Mouse (Mus musculus): ENCODE measurements around the gene Pnliprp2.

Pnliprp2 gene

DNA sequence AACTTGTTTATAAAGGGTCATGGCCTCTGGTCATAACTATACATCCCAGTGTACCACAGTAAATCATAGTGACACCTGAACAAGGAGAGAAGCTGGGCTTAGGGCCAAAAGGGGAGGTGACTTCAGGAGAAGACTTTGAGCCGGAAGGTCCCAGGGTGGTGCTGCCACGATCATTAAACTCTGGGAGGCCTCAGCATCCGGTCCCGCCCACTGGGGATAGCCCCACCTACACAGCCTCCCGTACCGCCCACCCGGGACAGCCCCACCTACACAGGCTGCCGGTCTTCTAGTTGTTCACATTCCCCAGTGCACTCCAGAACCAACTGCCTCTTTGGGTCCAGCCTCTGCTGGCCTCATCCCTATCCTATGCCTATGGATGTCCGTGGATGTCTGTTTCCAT, at the start of gene Pnliprp2:
TSS of gene Pnliprp2 (plus strand) at position 297 of the 400 bp plus-strand sequence.
- DNase-seq (ENCODE audit: low spot score), result no peak

- DNase-seq (ENCODE audit: low spot score), result no peak
Observed at GRCm38 (mm10) chr19:58717925-58718324, 41.6 kb upstream of the Pnliprp2 start.

DNA sequence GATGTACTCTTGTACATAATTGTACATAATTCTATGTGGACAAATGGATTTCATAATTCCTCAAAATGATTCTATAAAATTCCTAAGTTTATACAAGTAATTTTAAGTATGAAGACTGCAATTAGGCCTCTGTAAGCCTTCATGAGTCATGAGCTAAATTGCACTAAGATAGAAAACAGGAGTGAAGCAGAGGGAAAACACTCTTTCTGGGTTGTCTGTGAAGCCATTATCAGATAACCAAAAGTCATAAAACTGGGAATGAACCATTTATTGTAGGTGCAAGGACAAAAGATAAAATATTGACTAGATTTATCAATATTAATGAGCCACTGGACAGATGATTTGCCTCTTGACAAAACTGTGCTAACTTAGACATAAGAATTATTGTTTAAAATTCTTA, 39.1 kb upstream of the Pnliprp2 start:
- no peak for DNase-seq (ENCODE audit: low spot score)

GRCm38 (mm10) chr19:58726551-58726950, 33.0 kb upstream of the Pnliprp2 start:
- no peak for DNase-seq (ENCODE audit: low spot score)

DNA sequence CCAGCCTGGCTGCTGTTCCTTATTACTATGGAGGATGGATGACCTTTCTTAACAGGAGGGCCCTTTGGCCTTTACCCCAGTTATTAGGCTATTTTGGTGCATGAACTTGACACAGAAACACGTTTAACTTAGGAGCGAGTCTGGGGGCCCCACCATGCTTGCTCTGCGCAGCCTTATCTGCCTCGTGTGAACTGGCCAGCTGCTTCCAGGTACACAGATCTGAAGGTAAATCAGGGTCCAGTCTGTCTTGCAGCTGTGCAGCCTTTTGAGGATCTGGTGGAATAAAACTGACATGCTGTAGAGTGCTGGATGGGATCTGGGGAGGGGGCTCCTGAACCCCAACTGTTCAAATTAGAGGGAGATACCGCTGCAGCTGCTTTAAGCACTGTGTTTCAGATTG, 31.8 kb upstream of the Pnliprp2 start:
- DNase-seq (ENCODE audit: low spot score), result no peak

GRCm38 (mm10) chr19:58728445-58729031, 31.0 kb upstream of the Pnliprp2 start, which contains the start of gene Pnliprp1:
TSS of gene Pnliprp1 (plus strand) at chr19:58728887.
- peak; percentile 12 for DNase-seq (ENCODE audit: low spot score)

DNA sequence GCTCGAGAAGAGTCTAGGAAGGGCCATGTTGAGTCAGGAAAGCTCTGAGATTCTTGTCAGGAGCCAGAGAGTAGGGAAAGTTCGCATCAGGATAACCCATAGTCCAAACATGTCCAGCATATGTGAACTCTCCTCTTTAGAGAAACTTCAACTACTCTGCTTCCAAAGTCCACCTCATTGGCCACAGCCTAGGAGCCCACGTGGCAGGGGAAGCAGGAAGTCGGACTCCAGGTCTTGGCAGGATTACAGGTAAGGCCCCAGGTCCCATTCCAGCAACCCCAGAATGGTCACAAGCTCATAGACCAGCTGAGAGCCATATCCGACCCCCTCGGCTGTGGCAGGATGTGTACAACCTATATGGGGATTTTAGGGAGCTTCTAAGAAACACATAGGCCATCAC, 26.3 kb upstream of the Pnliprp2 start:
- DNase-seq (ENCODE audit: low spot score), result no peak

DNA sequence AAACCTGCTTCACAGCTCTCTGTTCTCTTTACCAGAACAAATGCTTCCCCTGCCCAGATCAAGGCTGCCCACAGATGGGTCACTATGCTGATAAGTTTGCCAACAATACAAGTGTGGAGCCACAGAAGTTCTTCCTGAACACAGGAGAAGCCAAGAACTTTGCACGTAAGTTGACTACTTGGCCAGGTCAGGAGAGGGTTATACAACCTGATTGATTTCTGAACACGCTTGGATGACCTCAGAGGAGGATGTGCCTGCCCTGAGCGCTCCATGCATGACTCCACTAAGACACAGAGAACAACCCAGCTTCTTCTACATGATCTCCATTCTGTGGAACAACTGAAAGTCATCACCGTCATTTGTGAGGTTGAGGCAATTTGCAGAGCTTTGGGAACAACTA, 21.4 kb upstream of the Pnliprp2 start:
- no peak for DNase-seq (ENCODE audit: low spot score)

GRCm38 (mm10) chr19:58741036-58741435, 18.5 kb upstream of the Pnliprp2 start:
- DNase-seq (ENCODE audit: low spot score), result no peak

GRCm38 (mm10) chr19:58742711-58743110, 16.8 kb upstream of the Pnliprp2 start:
- DNase-seq (ENCODE audit: low spot score), result no peak

- no peak for DNase-seq (ENCODE audit: low spot score)
Observed at GRCm38 (mm10) chr19:58743736-58744135, 15.8 kb upstream of the Pnliprp2 start.

GRCm38 (mm10) chr19:58747498-58748000, 12.0 kb upstream of the Pnliprp2 start:
- DNase-seq (ENCODE audit: low spot score), result no peak

DNA sequence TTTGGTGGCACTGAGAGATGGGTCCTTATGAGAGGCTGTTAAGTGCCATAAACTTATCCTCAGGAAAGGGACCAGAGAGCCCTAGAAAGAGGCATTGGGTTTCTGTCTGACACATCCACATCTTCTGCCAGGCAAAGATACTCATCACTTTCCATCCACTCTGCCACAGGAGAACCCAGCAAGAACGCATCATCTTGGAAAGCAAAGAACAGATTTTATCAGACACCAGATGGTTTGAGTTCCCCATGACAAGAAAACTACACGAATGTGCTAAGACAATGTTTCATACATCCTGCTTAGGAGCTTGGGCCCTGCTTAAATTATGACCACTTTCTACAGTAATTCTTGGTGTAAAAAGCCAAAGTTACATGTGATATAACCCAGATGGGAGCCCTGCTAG, 8.7 kb upstream of the Pnliprp2 start:
- DNase-seq (ENCODE audit: low spot score), result no peak

DNA sequence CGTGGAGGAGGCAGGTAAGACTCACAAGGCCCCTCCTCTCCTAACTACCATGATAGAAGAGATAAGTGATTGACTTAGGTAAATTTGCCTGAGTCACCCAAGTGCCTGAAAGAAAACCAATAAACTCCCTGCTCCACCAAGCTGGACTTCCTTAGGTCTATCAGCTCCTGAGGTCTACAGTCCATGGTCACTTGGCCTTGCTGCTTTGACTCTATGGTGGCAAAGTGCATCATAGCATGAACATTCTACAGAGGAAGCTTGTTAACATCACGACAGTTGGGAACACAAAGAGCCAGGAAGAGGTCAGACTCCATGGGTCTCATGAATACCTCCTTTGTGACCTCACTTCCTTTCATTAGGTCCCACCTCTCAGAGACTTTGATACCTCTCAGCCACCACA, 8.0 kb upstream of the Pnliprp2 start:
- no peak for DNase-seq (ENCODE audit: low spot score)

- DNase-seq (ENCODE audit: low spot score), result no peak
Observed at GRCm38 (mm10) chr19:58758871-58759270, 648 bp upstream of the Pnliprp2 start.

DNA sequence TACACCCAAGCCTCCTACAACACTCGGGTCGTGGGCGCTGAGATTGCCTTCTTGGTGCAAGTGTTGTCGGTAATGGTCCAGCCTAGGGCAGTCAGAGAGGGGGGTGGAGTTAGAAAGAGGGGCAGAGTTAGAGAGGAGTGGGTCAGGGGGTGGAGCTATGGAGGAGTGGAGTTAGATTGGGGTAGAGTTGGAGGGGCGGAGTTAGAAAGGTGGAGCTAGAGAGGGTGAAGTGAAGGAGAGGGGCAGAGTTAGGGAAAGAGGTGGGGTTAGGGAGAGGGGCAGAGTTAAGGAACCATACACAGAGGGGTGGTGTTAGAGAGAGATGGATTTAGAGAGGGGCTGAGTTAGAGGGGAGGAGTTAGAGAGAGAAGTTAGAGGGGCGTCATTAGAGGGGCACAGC, 2.8 kb downstream of the Pnliprp2 start:
- no peak for DNase-seq (ENCODE audit: low spot score)

DNA sequence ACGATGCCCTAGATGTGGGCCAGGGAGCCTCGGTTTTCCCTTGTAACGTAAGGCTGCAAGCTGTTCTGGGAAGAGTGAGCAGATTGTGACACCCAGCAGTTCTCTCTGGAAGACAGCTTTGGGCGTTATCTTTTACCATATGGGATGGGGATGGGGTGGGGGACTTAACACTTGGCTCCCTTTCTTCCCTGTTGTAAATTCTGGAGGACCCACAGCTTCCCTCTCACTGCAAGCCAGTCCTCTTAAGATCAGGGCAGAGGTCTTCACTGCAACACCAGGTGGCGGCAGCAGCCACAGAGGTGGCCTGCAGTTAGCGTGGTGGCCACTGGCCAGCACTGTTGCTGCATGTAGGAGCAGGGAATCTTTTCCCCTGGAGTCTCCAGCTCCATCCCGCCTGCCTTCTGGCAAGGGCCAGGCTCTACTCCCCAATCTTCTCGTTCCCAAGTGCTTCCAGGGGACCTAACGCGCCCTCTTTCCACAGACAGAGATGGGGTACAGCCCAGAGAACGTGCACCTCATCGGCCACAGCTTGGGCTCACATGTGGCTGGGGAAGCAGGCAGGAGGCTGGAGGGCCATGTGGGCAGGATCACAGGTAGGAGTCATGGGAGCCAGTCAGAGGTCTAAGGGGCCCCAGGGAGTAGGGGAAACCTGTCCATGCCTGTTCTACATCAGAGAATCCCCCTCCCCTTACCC, 3.5 kb downstream of the Pnliprp2 start:
- DNase-seq (ENCODE audit: low spot score), result peak; percentile 75

- DNase-seq (ENCODE audit: low spot score), result no peak
Observed at GRCm38 (mm10) chr19:58767329-58767728, 7.8 kb downstream of the Pnliprp2 start.

- no peak for DNase-seq (ENCODE audit: low spot score)
Observed at GRCm38 (mm10) chr19:58776461-58776860, 16.9 kb downstream of the Pnliprp2 start.

DNA sequence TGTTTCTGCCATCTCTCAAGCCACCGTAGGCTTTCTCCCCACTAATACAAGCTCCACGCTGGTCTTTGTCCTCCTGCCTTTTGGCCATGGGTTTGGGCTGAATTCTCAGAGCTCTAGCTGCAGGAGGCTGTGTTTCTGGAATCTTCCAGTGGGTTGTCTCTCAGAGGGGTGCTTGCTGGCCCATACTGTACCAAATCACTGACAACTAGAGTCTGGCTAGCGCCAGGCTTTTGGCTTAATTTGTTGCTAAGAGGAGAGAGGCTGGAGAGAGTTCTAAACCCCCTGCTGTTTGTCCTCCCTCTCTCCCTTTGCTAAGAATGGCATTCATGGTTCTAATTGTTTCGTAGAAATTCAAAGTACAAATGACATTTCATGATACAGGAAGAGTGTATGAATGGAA, 22.0 kb downstream of the Pnliprp2 start:
- no peak for DNase-seq (ENCODE audit: low spot score)

- no peak for DNase-seq (ENCODE audit: low spot score)
Observed at GRCm38 (mm10) chr19:58783938-58784337, 24.4 kb downstream of the Pnliprp2 start.

GRCm38 (mm10) chr19:58789194-58789593, 29.7 kb downstream of the Pnliprp2 start:
- no peak for DNase-seq (ENCODE audit: low spot score)

- DNase-seq (ENCODE audit: low spot score), result peak; percentile 25
Observed at GRCm38 (mm10) chr19:58794284-58794683, 34.8 kb downstream of the Pnliprp2 start, which contains the start of gene 1700019N19Rik. TSS of gene 1700019N19Rik (minus strand) at chr19:58794461.

Measured in ovary, postnatal 36 days (tissue).